Mouse (Mus musculus) neural tube, embryonic 14.5 days (tissue): ENCODE measurements around the gene Esyt2. TPM values are rescaled to one million over a fixed set of nuclear protein-coding genes. Genes with fewer than 3 reads are reported as not detected.

Experiments
- ATAC-seq: fragments of 200-750 bp; cut with Nextera tagmentation; 2 replicates; pipeline ENCODE4 v1.8.0; 2017; ENCODE audit warnings: low read depth, mild to moderate bottlenecking, moderate TSS enrichment, moderate library complexity
- H3K27ac ChIP-seq: fragments of 300-500 bp; sonication (generic); 2 replicates; pipeline ENCODE4 v1.5.1; 2014; ENCODE audit warnings: low read depth, mild to moderate bottlenecking, control low read depth, low read length, moderate library complexity, mixed read lengths
- H3K27me3 ChIP-seq: fragments of 300-500 bp; sonication (generic); 2 replicates; pipeline ENCODE4 v1.6.1; 2014; ENCODE audit warnings: low read length; ENCODE audit not compliant: control insufficient read depth, insufficient read depth
- H3K36me3 ChIP-seq: fragments of 300-500 bp; sonication (generic); 2 replicates; pipeline ENCODE4 v1.6.1; 2014; ENCODE audit warnings: low read length, mixed read lengths; ENCODE audit not compliant: control insufficient read depth, insufficient read depth
- H3K4me1 ChIP-seq: fragments of 300-500 bp; sonication (generic); 2 replicates; pipeline ENCODE4 v1.6.1; 2014; ENCODE audit warnings: low read length; ENCODE audit not compliant: control insufficient read depth, insufficient read depth
- H3K4me2 ChIP-seq: fragments of 300-500 bp; sonication (generic); 2 replicates; pipeline ENCODE4 v1.6.1; 2014; ENCODE audit warnings: mild to moderate bottlenecking, low read depth, low read length, control low read depth
- H3K4me3 ChIP-seq: fragments of 300-500 bp; sonication (generic); 2 replicates; pipeline ENCODE4 v1.5.1; 2014; ENCODE audit warnings: low read depth, low read length, control low read depth, mixed read lengths
- H3K9ac ChIP-seq: fragments of 300-500 bp; sonication (generic); replicated peaks from 2 replicates; pipeline ENCODE4 v1.6.1; 2014; ENCODE audit warnings: low read depth, mild to moderate bottlenecking, control low read depth, low read length, mixed read lengths
- H3K9me3 ChIP-seq: fragments of 300-500 bp; sonication (generic); 2 replicates; pipeline ENCODE4 v1.6.1; 2016; ENCODE audit warnings: low read length; ENCODE audit not compliant: control insufficient read depth
- WGBS: fragments of 180-500 bp; shearing (Covaris S2); extraction: QIAGEN DNeasy Blood & Tissue Kit; methylation state at CpG from one replicate; pipeline ENCODE4 v1.1.7; 2014; 5-methylcytosine and 5-hydroxymethylcytosine counted together
- polyA plus RNA-seq: library from polyadenylated mRNA; unstranded; fragments of >200 nt; fragmentation: Nextera tagmentation; extraction: Ambion mirVana; gene quantifications from 2 replicates; pipeline ENCODE4 v1.2.1, GENCODE M21; 2014

The Esyt2 gene
- polyA plus RNA-seq, 1 experiment from 2014 or later = 17.8 TPM

GRCm38 (mm10) chr12:116255636-116256035, 25.4 kb upstream of the Esyt2 start:
- Histone ChIP-seq H3K27ac (no peak overlapping the region), H3K36me3 (peaks cover 16% of the 10 kb centered on the region), H3K4me1 (no peaks in the 10 kb centered on the region), H3K9me3 (no peaks in the 10 kb centered on the region), H3K27me3 (no peaks in the 10 kb centered on the region), H3K9ac (no peak overlapping the region), H3K4me2 (no peak overlapping the region), H3K4me3 (no peak overlapping the region)
- 91% methylated on average over 11 of the region's 11 CpGs for WGBS
- ATAC-seq = no peak

GRCm38 (mm10) chr12:116258321-116258720, 22.7 kb upstream of the Esyt2 start:
- no peak for ATAC-seq
- H3K9me3 ChIP-seq = no peaks in the 10 kb centered on the region
- H3K4me3 ChIP-seq = no peak overlapping the region
- no peak overlapping the region for H3K27ac ChIP-seq
- no peak overlapping the region for H3K4me2 ChIP-seq
- 95% methylated on average over 2 of the region's 2 CpGs for WGBS
- no peaks in the 10 kb centered on the region for H3K27me3 ChIP-seq
- no peaks in the 10 kb centered on the region for H3K4me1 ChIP-seq
- H3K36me3 ChIP-seq = peaks cover 12% of the 10 kb centered on the region
- H3K9ac ChIP-seq = no peak overlapping the region

GRCm38 (mm10) chr12:116262555-116263341, 18.2 kb upstream of the Esyt2 start, which contains the start of gene Wdr60:
Wdr60 (minus strand) TSS chr12:116263022.
- Histone ChIP-seq H3K9me3 (no peaks in the 10 kb centered on the region), H3K4me2 (peak within 1 kb of the TSS; percentile 49), H3K36me3 (no peaks in the 10 kb centered on the region), H3K4me1 (no peaks in the 10 kb centered on the region), H3K27ac (peak within 1 kb of the TSS; percentile 78), H3K9ac (peak within 1 kb of the TSS; percentile 64), H3K4me3 (peak within 1 kb of the TSS; percentile 61), H3K27me3 (no peaks in the 10 kb centered on the region)
- 4% methylated on average over 45 of the region's 47 CpGs for WGBS
- peak; percentile 99 for ATAC-seq

- no peak overlapping the region for H3K4me3 ChIP-seq
- no peak for ATAC-seq
- no peaks in the 10 kb centered on the region for H3K27me3 ChIP-seq
- no peaks in the 10 kb centered on the region for H3K4me1 ChIP-seq
- no peaks in the 10 kb centered on the region for H3K36me3 ChIP-seq
- H3K4me2 ChIP-seq = no peak overlapping the region
- H3K9me3 ChIP-seq = no peaks in the 10 kb centered on the region
- 92% methylated on average over 2 of the region's 2 CpGs for WGBS
- no peak overlapping the region for H3K27ac ChIP-seq
- no peak overlapping the region for H3K9ac ChIP-seq
Observed at GRCm38 (mm10) chr12:116264756-116265155, 16.2 kb upstream of the Esyt2 start.

GRCm38 (mm10) chr12:116265275-116265674, 15.7 kb upstream of the Esyt2 start:
- no peak for ATAC-seq
- Histone ChIP-seq H3K27ac (no peak overlapping the region), H3K4me3 (no peak overlapping the region), H3K4me1 (no peaks in the 10 kb centered on the region), H3K9ac (no peak overlapping the region), H3K9me3 (no peaks in the 10 kb centered on the region), H3K4me2 (no peak overlapping the region), H3K36me3 (no peaks in the 10 kb centered on the region), H3K27me3 (no peaks in the 10 kb centered on the region)
- WGBS = 77% methylated on average over 2 of the region's 2 CpGs

GRCm38 (mm10) chr12:116269450-116269849, 11.5 kb upstream of the Esyt2 start:
- Histone ChIP-seq H3K27ac (no peak overlapping the region), H3K27me3 (no peaks in the 10 kb centered on the region), H3K4me3 (no peak overlapping the region), H3K9ac (no peak overlapping the region), H3K4me1 (no peaks in the 10 kb centered on the region), H3K36me3 (no peaks in the 10 kb centered on the region), H3K9me3 (no peaks in the 10 kb centered on the region), H3K4me2 (no peak overlapping the region)
- ATAC-seq = no peak
- 81% methylated on average over 5 of the region's 5 CpGs for WGBS

- ATAC-seq = no peak
- Histone ChIP-seq H3K4me1 (no peaks in the 10 kb centered on the region), H3K36me3 (no peaks in the 10 kb centered on the region), H3K4me3 (no peak overlapping the region), H3K27ac (no peak overlapping the region), H3K9ac (no peak overlapping the region), H3K4me2 (no peak overlapping the region), H3K27me3 (no peaks in the 10 kb centered on the region), H3K9me3 (no peaks in the 10 kb centered on the region)
- 87% methylated on average over 1 of the region's 1 CpGs for WGBS
Observed at GRCm38 (mm10) chr12:116270538-116270937, 10.5 kb upstream of the Esyt2 start.

- H3K36me3 ChIP-seq = no peaks in the 10 kb centered on the region
- H3K27me3 ChIP-seq = no peaks in the 10 kb centered on the region
- no peak overlapping the region for H3K4me3 ChIP-seq
- H3K9me3 ChIP-seq = no peaks in the 10 kb centered on the region
- 100% methylated on average over 2 of the region's 2 CpGs for WGBS
- no peak overlapping the region for H3K4me2 ChIP-seq
- no peaks in the 10 kb centered on the region for H3K4me1 ChIP-seq
- no peak for ATAC-seq
- no peak overlapping the region for H3K27ac ChIP-seq
- H3K9ac ChIP-seq = no peak overlapping the region
Observed at GRCm38 (mm10) chr12:116271071-116271470, 9.9 kb upstream of the Esyt2 start.

- Histone ChIP-seq H3K9ac (no peak overlapping the region), H3K4me3 (no peak overlapping the region), H3K27me3 (no peaks in the 10 kb centered on the region), H3K36me3 (no peaks in the 10 kb centered on the region), H3K27ac (no peak overlapping the region), H3K4me1 (no peaks in the 10 kb centered on the region), H3K4me2 (no peak overlapping the region), H3K9me3 (no peaks in the 10 kb centered on the region)
- ATAC-seq = no peak
- WGBS = 67% methylated on average over 1 of the region's 1 CpGs
Observed at GRCm38 (mm10) chr12:116273733-116274132, 7.3 kb upstream of the Esyt2 start.
